In the genomic region with DNA sequence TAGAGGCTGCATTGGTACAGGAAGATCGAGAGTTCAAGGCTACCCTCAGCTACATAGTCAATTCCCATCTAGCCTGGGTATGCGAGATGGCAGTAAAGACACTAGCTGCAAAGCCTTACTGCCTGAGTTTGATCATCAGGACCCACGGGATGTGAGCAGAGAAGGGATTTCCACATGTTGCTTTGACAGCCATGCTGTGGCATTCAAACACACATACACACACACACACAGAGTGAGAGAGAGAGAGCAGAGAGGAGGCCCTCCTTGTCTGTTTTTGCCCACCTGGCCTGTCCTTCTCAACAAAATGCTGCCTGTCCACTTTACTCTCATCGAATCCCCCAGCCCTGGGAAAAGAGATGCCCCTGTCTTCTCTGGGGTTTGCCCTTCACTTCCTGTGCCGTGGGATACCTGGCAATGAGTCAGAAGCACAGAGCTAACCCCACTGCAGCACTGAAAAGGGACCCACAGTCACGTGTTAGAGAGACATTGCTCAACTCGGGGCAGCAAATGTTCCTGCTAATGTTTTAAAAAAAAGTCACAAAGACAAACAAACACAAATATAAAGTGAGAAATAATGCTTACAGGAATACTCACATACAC, we compare ENCODE assay signal across 14 mouse cellular contexts. TPM values are rescaled to one million over a fixed set of nuclear protein-coding genes. Genes with fewer than 3 reads are reported as not detected.
A peak's percentile ranks its signal among the peaks of the same experiment; 100 is the strongest.
DNase-seq lines count a peak whose midpoint lies in the region; ATAC-seq and TF ChIP-seq lines count a peak whose summit lies in the region.
"Had no signal": no experiment of that assay in that cellular context is flagged by ENCODE, and none has a peak within 500 bp of the region (broad histone marks: within the 10 kb centered on the region; RNA-seq: fewer than 3 reads in every experiment).

No protein-coding gene starts in this region.

- ATAC-seq in liver, postnatal 0 days = peak; percentile 45; the same call in 1 of the 2 replicates
- ATAC-seq: hindbrain, embryonic 16.5 days had no signal

- intact Hi-C loops in gastrocnemius, adult 2 months (cut with DNase I) = no loop called here

- H3K36me3 ChIP-seq in ES-Bruce4 (ENCODE audit: control insufficient read depth, insufficient read depth, low read length, poor library complexity, severe bottlenecking) = no peaks in the 10 kb centered on the region
- H3K36me3 ChIP-seq in liver, postnatal 0 days (replicated peaks; ENCODE audit: insufficient read depth, low read length) = peaks cover 6% of the 10 kb centered on the region; the same call in 1 of the 2 replicates
- H3K36me3 ChIP-seq in myocyte (ENCODE audit: control insufficient read depth, insufficient read depth) = no peaks in the 10 kb centered on the region
- H3K36me3 ChIP-seq: heart, embryonic 15.5 days had no signal

- H3K27ac ChIP-seq in gastrocnemius, adult 2 months = peak overlapping the region; percentile 40; the same call in 1 of the 2 replicates
- H3K27ac ChIP-seq in ES-Bruce4 (ENCODE audit: insufficient read depth, low read length) = peak overlapping the region; percentile 77
- peak overlapping the region; percentile 29; the same call in 1 of the 2 replicates for H3K27ac ChIP-seq in liver, postnatal 0 days (ENCODE audit: low read depth)
- H3K27ac ChIP-seq: heart, embryonic 15.5 days; stomach, postnatal 0 days had no signal

- peaks cover 7% of the 10 kb centered on the region for H3K4me1 ChIP-seq in ES-Bruce4 (ENCODE audit: control insufficient read depth, insufficient read depth, low read length)
- peaks cover 26% of the 10 kb centered on the region for H3K4me1 ChIP-seq in liver, postnatal 0 days (ENCODE audit: insufficient read depth)

- no peak overlapping the region for H3K9ac ChIP-seq in ES-Bruce4 (ENCODE audit: low read depth, poor library complexity, severe bottlenecking)
- no peak overlapping the region for H3K9ac ChIP-seq in liver, postnatal 0 days (replicated peaks)
- H3K9ac ChIP-seq: heart, embryonic 15.5 days; lung, embryonic 14.5 days had no signal

- no peak overlapping the region for H3K4me3 ChIP-seq in gastrocnemius, adult 2 months
- H3K4me3 ChIP-seq in ES-Bruce4 (ENCODE audit: low read depth, low read length) (no peak overlapping the region), myocyte (no peak overlapping the region)
- H3K4me3 ChIP-seq in liver, postnatal 0 days (ENCODE audit: low read depth, low read length) = no peak overlapping the region
- H3K4me3 ChIP-seq: heart, embryonic 15.5 days had no signal

- no peak for TF ChIP-seq POLR2A in ES-Bruce4 (IDR thresholded peaks at IDR 0.05; ENCODE audit: insufficient read depth, low read length)
- TF ChIP-seq POLR2A in myocyte (IDR thresholded peaks at IDR 0.05; ENCODE audit: insufficient read length, low read depth) = no peak

- H3K4me2 ChIP-seq in liver, postnatal 0 days (ENCODE audit: low read depth, low read length) = no peak overlapping the region
- H3K4me2 ChIP-seq in myocyte (ENCODE audit: low read depth) = peak overlapping the region; percentile 66
- H3K4me2 ChIP-seq: heart, embryonic 15.5 days; lung, embryonic 14.5 days had no signal

- no peak for DNase-seq in gastrocnemius, adult 2 months
- no peak for DNase-seq in gastrocnemius, postnatal 25 days
- DNase-seq in liver, postnatal 0 days = no peak
- DNase-seq in urinary bladder, postnatal 14 days (ENCODE audit: low spot score) = no peak
- DNase-seq in neural tube, embryonic 10.5 days (ENCODE audit: extremely low spot score, low spot score) = no peak
- no peak for DNase-seq in urinary bladder, postnatal 4 days (ENCODE audit: low spot score in 2 of 2)
- DNase-seq: adrenal gland, postnatal 25 days; kidney, postnatal 10 days; lung, embryonic 14.5 days had no signal

- no peaks in the 10 kb centered on the region for H3K9me3 ChIP-seq in ES-Bruce4 (replicated peaks; ENCODE audit: control insufficient read depth, insufficient read depth, low read length, poor library complexity, severe bottlenecking)
- no peaks in the 10 kb centered on the region for H3K9me3 ChIP-seq in liver, postnatal 0 days (ENCODE audit: low read length)
- H3K9me3 ChIP-seq: heart, embryonic 15.5 days had no signal

- TF ChIP-seq EP300 in ES-Bruce4 (IDR thresholded peaks at IDR 0.05; ENCODE audit: insufficient read depth, low read depth, low read length) = no peak
- TF ChIP-seq EP300 in liver, postnatal 0 days (IDR thresholded peaks at IDR 0.05; ENCODE audit: low read depth) = no peak

- 45% methylated on average over 7 of the region's 7 CpGs for WGBS in liver, postnatal 0 days (ENCODE audit: insufficient replicate concordance)

- H3K27me3 ChIP-seq in ES-Bruce4 (ENCODE audit: control insufficient read depth, insufficient read depth, low read length, poor library complexity, severe bottlenecking) (no peaks in the 10 kb centered on the region), myocyte (ENCODE audit: control insufficient read depth, insufficient read depth, insufficient read length) (no peaks in the 10 kb centered on the region)
- H3K27me3 ChIP-seq in liver, postnatal 0 days (ENCODE audit: insufficient read depth, low read length) = no peaks in the 10 kb centered on the region
- H3K27me3 ChIP-seq: heart, embryonic 15.5 days had no signal

- TF ChIP-seq CTCF in gastrocnemius, adult 2 months (IDR thresholded peaks at IDR 0.05) = no peak
- TF ChIP-seq CTCF in ES-Bruce4 (IDR thresholded peaks at IDR 0.05; ENCODE audit: low read depth, low read length) = no peak
- no peak for TF ChIP-seq CTCF in liver, postnatal 0 days (IDR thresholded peaks at IDR 0.05; ENCODE audit: low read depth)

- H3K79me2 ChIP-seq in myocyte (ENCODE audit: control insufficient read depth, insufficient read depth) = no peaks in the 10 kb centered on the region

- H3ac ChIP-seq in myocyte (ENCODE audit: control insufficient read depth, insufficient read length) = no peak overlapping the region

TF ChIP-seq in myocyte, 11 proteins besides CTCF, POLR2A, EP300 and RAD21:
- peak; percentile 38; the same call in 1 of the 2 replicates for TF ChIP-seq CEBPB (IDR thresholded peaks at IDR 0.05; ENCODE audit: insufficient read depth, poor library complexity, severe bottlenecking)
- no peak for TF ChIP-seq MAX (IDR thresholded peaks at IDR 0.05; ENCODE audit: low read depth)
- TF ChIP-seq USF1 (IDR thresholded peaks at IDR 0.05; ENCODE audit: low read depth) = peak; percentile 39
- TF ChIP-seq MYOG (IDR thresholded peaks at IDR 0.05; ENCODE audit: control insufficient read depth in 1 of 3, insufficient read depth in 1 of 3, insufficient read length in 2 of 3, low read depth in 2 of 3) = no peak
- no peak for TF ChIP-seq SRF (IDR thresholded peaks at IDR 0.05; ENCODE audit: control insufficient read depth, insufficient read length, low read depth)
- no peak for TF ChIP-seq REST (IDR thresholded peaks at IDR 0.05; ENCODE audit: insufficient read depth, insufficient read length)
- TF ChIP-seq TCF12 (IDR thresholded peaks at IDR 0.05; ENCODE audit: insufficient read depth, poor library complexity, severe bottlenecking) = no peak
- no peak for TF ChIP-seq E2F4 (IDR thresholded peaks at IDR 0.05; ENCODE audit: insufficient read depth)
- TF ChIP-seq TCF3 (IDR thresholded peaks at IDR 0.05; ENCODE audit: insufficient read length, low read depth) = no peak
- no peak for TF ChIP-seq MYOD1 (IDR thresholded peaks at IDR 0.05; ENCODE audit: control insufficient read depth in 1 of 3, insufficient read length in 2 of 3, low read depth in 2 of 3)
- TF ChIP-seq POLR2AphosphoS2 (IDR thresholded peaks at IDR 0.05; ENCODE audit: insufficient read length, low read depth) = no peak

RNA-seq across cellular contexts. Expression of gene Ccnd3, which starts 38.3 kb away (rescaled TPM):
- 10 to 100 TPM; 18.7 to 25.8 TPM for total RNA-seq in gastrocnemius, adult 2 months (2021)
- total RNA-seq in gastrocnemius, postnatal 25 days (2021) = 10 to 100 TPM; 31.4 to 44.8 TPM
- polyA plus RNA-seq in ES-Bruce4 (2011; ENCODE audit: insufficient read depth, insufficient read length, low read depth, missing spikeins) = 181 and 185 TPM in 2 replicates
- 249 and 250 TPM in 2 replicates for polyA plus RNA-seq in liver, postnatal 0 days (2015; fragmentation: Nextera tagmentation; extraction: Ambion mirVana)
- polyA plus RNA-seq in myocyte (2012; fragmentation: generic; extraction: Trizol) = 858 TPM

RNA-seq across cellular contexts. Expression of gene Taf8, which starts 41.1 kb away (rescaled TPM):
- total RNA-seq in gastrocnemius, adult 2 months (2021) = 10 to 100 TPM; 13.0 to 14.1 TPM
- total RNA-seq in gastrocnemius, postnatal 25 days (2021) = 10 to 100 TPM in 1 of 2 experiments, 1 to 10 TPM in 1; 9.6 to 10.0 TPM
- polyA plus RNA-seq in ES-Bruce4 (2011; ENCODE audit: insufficient read depth, insufficient read length, low read depth, missing spikeins) = 45.5 and 46.6 TPM in 2 replicates
- 6.5 and 8.1 TPM in 2 replicates for polyA plus RNA-seq in liver, postnatal 0 days (2015; fragmentation: Nextera tagmentation; extraction: Ambion mirVana)
- 13.4 TPM for polyA plus RNA-seq in myocyte (2012; fragmentation: generic; extraction: Trizol)
